Mouse (Mus musculus) erythroblast, embryonic 14.5 days (primary cell): ENCODE data around the gene Cryzl1.

Experiments
- GATA1 ChIP-seq: IDR thresholded peaks from 2 replicates; pipeline ENCODE4 v1.6.1; 2012; ENCODE audit warnings: low read length, inconsistent platforms, mixed read lengths
- TAL1 ChIP-seq: IDR thresholded peaks from 3 replicates; pipeline ENCODE4 v1.6.1; 2012; ENCODE audit warnings: low read length, inconsistent platforms, mixed read lengths

GRCm38 (mm10) chr16:91717399-91717798 lies 11.4 kb downstream of the Cryzl1 start:
- TF ChIP-seq GATA1 (no peak), TAL1 (no peak)
